Mouse (Mus musculus) stomach, embryonic 15.5 days (tissue): Measurements from ENCODE around the gene Rph3a. TPM values are rescaled to one million over a fixed set of nuclear protein-coding genes. Genes with fewer than 3 reads are reported as not detected.
"Not testable (repeated sequence)": the region's sequence is repeated elsewhere in the genome, so short reads cannot be mapped to it uniquely, and the experiment has no call there.

Source experiments
- ATAC-seq: fragments of 200-750 bp; cut with Nextera tagmentation; 2 replicates; pipeline ENCODE4 v1.8.0; 2017; ENCODE audit warnings: low read depth, moderate number of reproducible peaks, moderate TSS enrichment; ENCODE audit not compliant: insufficient read depth, low FRiP score
- H3K27ac ChIP-seq: fragments of 300-500 bp; sonication (generic); 2 replicates; pipeline ENCODE4 v1.5.1; 2015; ENCODE audit warnings: mild to moderate bottlenecking, inconsistent platforms
- H3K27me3 ChIP-seq: fragments of 300-500 bp; sonication (generic); replicated peaks from 2 replicates; pipeline ENCODE4 v1.6.1; 2015; ENCODE audit warnings: inconsistent platforms
- H3K36me3 ChIP-seq: fragments of 300-500 bp; sonication (generic); 2 replicates; pipeline ENCODE4 v1.6.1; 2015; ENCODE audit warnings: inconsistent platforms
- H3K4me1 ChIP-seq: fragments of 300-500 bp; sonication (generic); 2 replicates; pipeline ENCODE4 v1.6.1; 2015; ENCODE audit warnings: inconsistent platforms
- H3K4me2 ChIP-seq: fragments of 300-500 bp; sonication (generic); 2 replicates; pipeline ENCODE4 v1.6.1; 2015; ENCODE audit warnings: mild to moderate bottlenecking, inconsistent platforms
- H3K4me3 ChIP-seq: fragments of 300-500 bp; sonication (generic); replicated peaks from 2 replicates; pipeline ENCODE4 v1.5.1; 2015; ENCODE audit warnings: inconsistent platforms
- H3K9ac ChIP-seq: fragments of 300-500 bp; sonication (generic); 2 replicates; pipeline ENCODE4 v1.6.1; 2015; ENCODE audit warnings: inconsistent platforms
- H3K9me3 ChIP-seq: fragments of 300-500 bp; sonication (generic); 2 replicates; pipeline ENCODE4 v1.6.1; 2016; ENCODE audit warnings: inconsistent platforms
- WGBS: fragments of 180-500 bp; shearing (Covaris S2); methylation state at CpG from one replicate; pipeline ENCODE4 v1.1.7; 2015; 5-methylcytosine and 5-hydroxymethylcytosine counted together
- polyA plus RNA-seq: library from polyadenylated mRNA; unstranded; fragments of >200 nt; fragmentation: Nextera tagmentation; extraction: Ambion mirVana; gene quantifications from 2 replicates; pipeline ENCODE4 v1.2.1, GENCODE M21; 2015

The Rph3a gene
- polyA plus RNA-seq, 1 experiment from 2014 or later, result 0.24 TPM

GRCm38 (mm10) chr5:120902056-120902455 lies 107.8 kb downstream of the Rph3a start:
- Histone ChIP-seq H3K27ac (no peak overlapping the region), H3K36me3 (no peaks in the 10 kb centered on the region), H3K4me1 (no peaks in the 10 kb centered on the region), H3K9me3 (no peaks in the 10 kb centered on the region), H3K4me2 (no peak overlapping the region), H3K9ac (no peak overlapping the region), H3K27me3 (no peaks in the 10 kb centered on the region), H3K4me3 (no peak overlapping the region)
- 91% methylated on average over 5 of the region's 5 CpGs for WGBS
- no peak for ATAC-seq

GRCm38 (mm10) chr5:120900666-120901065 lies 109.2 kb downstream of the Rph3a start:
- 45% methylated on average over 1 of the region's 1 CpGs for WGBS
- H3K9me3 ChIP-seq, result no peaks in the 10 kb centered on the region
- no peak overlapping the region for H3K27ac ChIP-seq
- H3K36me3 ChIP-seq, result no peaks in the 10 kb centered on the region
- no peak overlapping the region for H3K4me2 ChIP-seq
- no peak overlapping the region for H3K9ac ChIP-seq
- ATAC-seq, result no peak
- H3K4me1 ChIP-seq, result no peaks in the 10 kb centered on the region
- no peak overlapping the region for H3K4me3 ChIP-seq
- H3K27me3 ChIP-seq, result no peaks in the 10 kb centered on the region

DNA sequence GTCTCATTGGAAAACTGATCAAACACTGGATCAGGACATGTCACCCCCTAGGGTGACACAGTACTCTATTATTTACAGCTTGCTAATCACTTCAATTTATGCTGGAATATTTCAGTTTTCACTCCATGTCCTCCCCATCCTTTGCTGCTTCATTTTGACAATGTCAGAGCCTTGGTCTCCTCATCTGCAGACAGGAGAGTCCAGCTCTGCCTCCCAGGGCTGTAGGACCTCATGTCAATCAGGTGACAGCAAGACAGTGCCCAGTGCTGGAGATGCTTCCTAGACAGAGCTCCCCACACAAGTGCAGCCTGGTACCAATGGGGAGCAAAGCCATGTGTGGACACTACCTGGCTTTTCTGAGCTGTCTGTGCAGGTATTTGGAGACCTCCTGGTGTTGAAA lies 111.2 kb downstream of the Rph3a start:
- Histone ChIP-seq H3K9me3 (no peaks in the 10 kb centered on the region), H3K4me2 (no peak overlapping the region), H3K9ac (no peak overlapping the region), H3K4me1 (no peaks in the 10 kb centered on the region), H3K27me3 (no peaks in the 10 kb centered on the region), H3K36me3 (no peaks in the 10 kb centered on the region), H3K4me3 (no peak overlapping the region), H3K27ac (no peak overlapping the region)
- ATAC-seq, result no peak

DNA sequence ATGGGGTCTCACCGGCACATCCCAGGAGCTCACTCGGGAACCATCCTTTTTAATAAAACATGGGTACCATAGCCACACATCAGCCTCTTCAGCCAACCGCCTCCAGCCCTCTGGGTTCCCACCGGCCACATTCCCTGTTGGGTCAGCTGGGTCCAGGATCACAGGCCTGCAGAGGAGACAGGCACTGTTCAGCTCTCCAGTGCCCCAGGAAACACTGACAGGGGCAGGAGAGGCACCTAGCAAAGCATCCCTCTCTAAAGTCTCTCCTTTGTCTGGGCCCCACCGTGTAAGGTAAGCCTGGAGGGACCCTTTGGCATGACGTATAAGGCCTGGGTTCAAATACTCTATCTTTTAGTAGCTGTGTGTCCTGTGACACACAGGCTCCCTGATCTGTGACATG lies 111.6 kb downstream of the Rph3a start:
- Histone ChIP-seq H3K4me1 (no peaks in the 10 kb centered on the region), H3K4me2 (no peak overlapping the region), H3K9me3 (no peaks in the 10 kb centered on the region), H3K9ac (no peak overlapping the region), H3K27ac (no peak overlapping the region), H3K27me3 (no peaks in the 10 kb centered on the region), H3K36me3 (no peaks in the 10 kb centered on the region), H3K4me3 (no peak overlapping the region)
- ATAC-seq, result no peak
- 86% methylated on average over 6 of the region's 6 CpGs for WGBS

- Histone ChIP-seq H3K4me1 (no peaks in the 10 kb centered on the region), H3K4me2 (no peak overlapping the region), H3K27me3 (no peaks in the 10 kb centered on the region), H3K9ac (no peak overlapping the region), H3K9me3 (no peaks in the 10 kb centered on the region), H3K4me3 (no peak overlapping the region), H3K36me3 (no peaks in the 10 kb centered on the region), H3K27ac (no peak overlapping the region)
- ATAC-seq, result no peak
- WGBS, result 83% methylated on average over 11 of the region's 11 CpGs
Measured at GRCm38 (mm10) chr5:120895231-120895900, 114.5 kb downstream of the Rph3a start.

- not testable (repeated sequence) for H3K36me3 ChIP-seq, H3K4me3 ChIP-seq, ATAC-seq, H3K4me1 ChIP-seq, H3K9me3 ChIP-seq, H3K27ac ChIP-seq, H3K9ac ChIP-seq, H3K27me3 ChIP-seq, H3K4me2 ChIP-seq
- WGBS, result 73% methylated on average over 2 of the region's 2 CpGs
Measured at GRCm38 (mm10) chr5:120894692-120895091, 115.2 kb downstream of the Rph3a start.

- H3K27ac ChIP-seq, H3K4me3 ChIP-seq, H3K4me1 ChIP-seq, H3K4me2 ChIP-seq, H3K36me3 ChIP-seq, H3K9me3 ChIP-seq, H3K27me3 ChIP-seq, ATAC-seq, H3K9ac ChIP-seq: not testable (repeated sequence)
- 89% methylated on average over 4 of the region's 4 CpGs for WGBS
Measured at GRCm38 (mm10) chr5:120893866-120894265, 116.0 kb downstream of the Rph3a start.

DNA sequence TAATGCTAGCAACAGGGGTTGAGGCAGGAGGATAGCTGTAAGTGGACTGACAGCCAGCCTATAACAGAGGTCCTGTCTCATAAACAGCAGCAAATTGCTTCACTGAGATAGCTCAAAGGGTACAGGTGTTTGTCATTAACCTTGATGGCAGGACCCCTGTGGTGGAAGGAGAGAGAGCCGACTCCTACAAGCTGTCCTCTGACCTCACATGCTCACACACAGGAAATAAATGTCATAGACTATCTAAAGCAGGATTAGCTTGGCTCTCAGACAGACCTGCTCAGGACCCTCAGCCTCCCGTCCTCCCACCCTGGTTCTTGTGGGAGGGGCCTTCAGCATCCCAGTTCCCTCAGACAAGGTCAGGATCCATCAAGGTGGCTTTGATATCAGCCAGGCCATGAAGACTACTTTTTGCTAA lies 117.6 kb downstream of the Rph3a start:
- no peak overlapping the region for H3K27ac ChIP-seq
- no peak overlapping the region for H3K4me2 ChIP-seq
- no peaks in the 10 kb centered on the region for H3K9me3 ChIP-seq
- H3K27me3 ChIP-seq, result no peaks in the 10 kb centered on the region
- no peaks in the 10 kb centered on the region for H3K36me3 ChIP-seq
- ATAC-seq, result no peak
- H3K4me1 ChIP-seq, result no peaks in the 10 kb centered on the region
- no peak overlapping the region for H3K9ac ChIP-seq
- no peak overlapping the region for H3K4me3 ChIP-seq
- WGBS, result 57% methylated on average over 2 of the region's 2 CpGs

- not testable (repeated sequence) for H3K27ac ChIP-seq
- WGBS, result 87% methylated on average over 2 of the region's 2 CpGs
Measured at GRCm38 (mm10) chr5:120891566-120892242, 118.2 kb downstream of the Rph3a start.

DNA sequence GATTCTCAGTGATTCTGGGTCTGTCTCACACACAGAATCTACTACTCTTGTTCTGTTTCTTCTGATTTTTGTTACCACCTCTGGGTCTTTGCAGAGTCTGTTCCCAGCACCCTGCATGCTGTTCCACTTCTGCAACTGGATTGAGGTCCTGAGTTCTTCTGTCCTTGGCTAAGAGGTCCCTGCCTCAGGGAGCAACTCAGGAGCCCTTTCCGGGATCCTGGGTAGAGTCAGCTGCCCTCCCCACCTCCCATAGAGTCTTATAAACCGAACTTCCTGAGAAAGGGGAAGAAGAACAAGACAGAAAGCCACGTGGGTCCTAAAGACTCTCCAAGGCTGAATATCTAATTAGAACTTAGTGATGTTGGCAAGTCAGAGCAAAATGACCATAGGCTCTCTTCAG lies 118.9 kb downstream of the Rph3a start:
- H3K27me3 ChIP-seq, result no peaks in the 10 kb centered on the region
- H3K4me3 ChIP-seq, result no peak overlapping the region
- H3K4me1 ChIP-seq, result no peaks in the 10 kb centered on the region
- H3K36me3 ChIP-seq, result no peaks in the 10 kb centered on the region
- H3K27ac ChIP-seq, result no peak overlapping the region
- WGBS, result 60% methylated on average over 3 of the region's 3 CpGs
- H3K9me3 ChIP-seq, result no peaks in the 10 kb centered on the region
- H3K9ac ChIP-seq, result no peak overlapping the region
- H3K4me2 ChIP-seq, result no peak overlapping the region
- no peak for ATAC-seq

More at GRCm38 (mm10) chr5:120891566-120892242, 118.2 kb downstream of the Rph3a start:
- H3K4me2 ChIP-seq, H3K4me3 ChIP-seq, H3K27me3 ChIP-seq, ATAC-seq, H3K9ac ChIP-seq, H3K4me1 ChIP-seq, H3K9me3 ChIP-seq, H3K36me3 ChIP-seq: not testable (repeated sequence)
